Mouse (Mus musculus) urinary bladder, postnatal 36 days (tissue): ENCODE measurements around the gene Dbp.

Source experiments
- DNase-seq, 2 experiments: peaks; one replicate each; pipeline ENCODE4 v3.0.0; 2022; ENCODE audit warnings: low spot score in 2 of 2, mixed read lengths in 1 of 2

Dbp gene

DNA sequence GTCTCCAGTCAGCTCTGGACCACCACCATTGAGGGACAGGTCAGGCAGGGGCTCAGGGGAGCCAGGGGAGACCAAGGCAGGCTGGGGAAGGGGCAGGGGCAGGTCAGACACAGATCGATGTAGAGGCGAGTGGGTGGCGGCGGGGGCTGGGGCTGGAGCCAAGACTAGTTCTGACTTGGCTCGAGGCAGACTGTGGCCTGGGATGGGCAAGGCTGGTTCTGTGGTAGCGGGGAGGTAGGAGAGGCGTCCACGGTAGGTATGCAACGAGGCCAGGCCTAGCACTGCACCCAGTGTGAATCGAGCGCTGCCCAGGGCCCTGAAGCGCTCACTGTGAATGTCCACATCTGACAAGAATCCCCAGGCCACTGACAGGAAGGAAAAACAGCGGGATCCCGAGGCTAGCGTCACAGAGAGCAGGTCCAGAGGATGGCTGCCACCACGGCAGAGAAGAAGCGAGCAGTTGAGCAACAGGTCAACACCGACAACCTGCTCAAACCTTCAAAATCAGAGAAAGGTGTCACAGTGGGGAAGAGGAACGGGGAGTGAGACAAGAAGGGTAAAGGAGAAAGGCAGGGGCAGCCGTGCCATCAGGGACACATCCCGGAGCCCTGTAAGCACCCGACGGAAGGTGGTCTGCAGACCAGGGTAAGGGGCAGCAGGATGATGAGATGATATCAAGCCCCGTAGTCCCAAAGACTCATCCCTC is 6.6 kb downstream of the Dbp start:
- no peak for DNase-seq

DNA sequence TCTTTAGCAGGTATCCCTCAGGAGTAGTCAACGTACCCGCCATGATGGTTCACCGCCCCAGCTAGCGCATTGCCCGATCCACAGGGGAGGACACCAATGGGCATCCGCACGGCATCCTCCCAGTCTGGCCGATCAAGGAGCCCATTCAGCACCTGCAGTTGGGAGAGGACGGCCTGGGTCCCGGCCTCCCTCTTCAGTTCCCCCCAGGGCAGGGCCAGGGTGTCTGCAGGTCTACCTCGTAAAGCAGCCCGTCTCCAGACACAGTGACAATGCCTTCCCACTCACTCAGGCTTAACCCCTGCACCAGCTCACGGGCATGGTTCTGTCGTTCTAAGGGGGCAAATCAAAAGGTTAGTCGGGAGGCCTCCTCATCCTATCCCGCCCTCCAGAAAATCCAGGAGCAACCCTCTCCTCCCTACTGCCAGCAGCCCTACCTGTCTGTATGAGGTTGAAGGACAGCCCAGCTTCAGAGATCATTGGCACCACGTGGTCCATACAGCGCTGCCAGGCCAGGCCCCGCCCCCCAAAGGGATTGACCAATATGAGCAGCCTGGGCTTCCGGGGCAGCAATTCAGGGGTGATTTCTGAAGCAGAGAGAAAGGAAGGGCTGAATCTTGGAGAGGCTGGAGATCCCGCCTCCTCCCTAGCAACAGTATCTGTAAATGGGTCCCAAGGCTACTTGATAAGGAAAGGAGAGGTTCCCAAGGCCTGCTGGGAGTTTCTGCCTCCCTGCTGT is 7.3 kb downstream of the Dbp start:
- peak in 1 of 2 experiments; percentile 76 for DNase-seq

DNA sequence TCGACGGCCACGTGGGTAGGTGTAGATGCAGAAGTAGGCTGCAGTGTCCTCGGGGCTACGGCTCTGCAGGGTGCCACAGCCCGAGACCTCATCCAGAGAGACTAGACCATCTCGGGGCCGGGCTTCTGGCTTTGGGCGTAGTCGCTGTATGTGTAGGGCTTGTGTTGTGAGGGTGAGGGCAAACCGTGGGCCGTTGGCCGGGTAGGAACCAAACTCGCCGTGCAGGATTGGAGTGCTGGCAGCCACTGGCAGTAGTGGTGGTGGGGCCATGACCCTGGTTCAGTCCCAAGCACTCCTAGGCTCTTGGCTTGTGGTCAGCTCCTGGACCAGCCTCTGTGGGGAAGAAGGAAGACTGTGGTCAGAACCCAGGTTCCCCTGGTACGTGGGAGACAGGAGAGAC is 8.5 kb downstream of the Dbp start:
- no peak for DNase-seq

DNA sequence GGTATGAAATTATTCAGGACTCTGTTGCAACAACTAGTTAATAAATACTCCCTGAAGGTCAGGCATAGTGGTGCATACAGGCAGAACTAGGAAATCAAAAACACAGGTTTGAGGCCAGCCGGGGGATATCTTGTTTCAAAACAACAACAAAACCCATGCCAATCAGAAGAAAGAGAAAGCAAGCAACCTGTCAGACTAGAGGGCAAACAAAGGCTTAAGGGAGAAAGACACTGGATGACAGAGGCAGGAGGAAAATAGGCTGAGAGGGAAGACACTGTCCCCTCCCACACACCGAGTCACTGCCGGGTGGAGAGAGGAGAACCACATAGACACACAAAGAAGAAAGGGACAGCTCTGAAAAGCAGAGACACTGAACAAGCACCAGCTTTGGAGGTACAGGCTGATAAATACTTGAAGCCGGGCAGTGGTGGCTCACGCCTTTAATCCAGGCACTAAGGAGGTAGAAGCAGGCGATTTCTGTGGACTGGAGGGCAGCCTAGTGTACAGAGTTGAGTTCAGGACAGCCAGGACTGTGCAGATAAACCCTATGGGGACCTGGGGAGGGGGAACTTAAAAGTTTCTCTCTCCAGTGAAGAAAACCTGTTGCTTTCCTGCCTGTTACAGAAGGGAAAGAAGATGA is 9.1 kb downstream of the Dbp start:
- DNase-seq = no peak

DNA sequence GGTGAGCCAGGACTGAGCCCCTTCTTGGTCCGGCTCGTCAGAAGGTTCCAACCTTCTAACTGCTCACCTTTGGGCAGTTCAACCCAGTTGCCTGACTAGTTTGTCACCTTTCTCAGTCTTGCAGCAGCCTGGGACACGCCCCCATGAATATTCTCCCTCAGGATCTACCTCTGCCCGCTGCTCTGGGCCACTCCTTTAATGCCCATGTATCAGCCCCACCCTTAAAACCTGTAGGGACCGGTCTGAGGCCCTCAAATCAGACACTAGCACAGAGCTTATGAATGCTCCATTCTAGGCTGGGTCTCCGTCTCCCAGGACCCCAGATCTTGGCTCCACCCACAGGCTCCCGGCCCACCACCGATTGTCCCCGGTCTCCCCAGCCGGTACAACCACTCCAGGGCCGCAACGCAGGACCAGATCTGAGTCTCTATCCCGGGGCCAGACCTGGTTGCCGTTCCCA is 9.8 kb downstream of the Dbp start:
- peak in 1 of 2 experiments; percentile 70 for DNase-seq

DNA sequence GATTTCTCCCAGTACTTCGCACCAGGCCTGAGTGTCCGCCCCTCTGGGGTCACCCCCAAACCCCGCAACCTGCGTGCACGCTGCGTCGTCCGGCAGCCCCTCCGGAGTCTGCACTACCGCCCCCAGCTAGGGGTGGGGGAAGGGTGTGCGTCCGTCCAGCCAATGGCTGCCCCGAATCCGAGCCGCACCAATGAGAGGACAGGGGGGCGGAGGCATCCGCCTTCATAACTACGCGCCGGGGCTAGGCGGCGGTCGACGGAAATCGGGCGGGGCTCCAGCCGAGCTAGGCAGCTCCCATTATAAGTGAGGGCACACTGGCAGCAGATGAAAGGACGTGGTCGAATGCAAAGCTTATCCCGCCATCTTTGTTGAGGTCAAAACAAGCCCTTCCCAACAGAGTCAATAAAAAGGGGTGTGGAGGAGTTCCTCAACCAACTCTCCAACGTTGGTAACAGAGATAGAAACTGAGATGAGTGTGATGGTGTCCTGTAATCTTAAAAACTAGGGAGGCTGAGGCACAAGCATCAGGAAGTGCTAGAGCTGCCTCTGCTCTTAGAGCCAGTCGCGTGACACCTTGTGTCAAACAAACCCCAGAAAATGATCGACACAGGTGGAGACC is 10.3 kb downstream of the Dbp start, which contains the start of gene Rpl18:
Gene Rpl18, plus strand, starts transcription at position 368 of the 619 bp plus-strand sequence.
- DNase-seq = peak; percentile 93 to 98

DNA sequence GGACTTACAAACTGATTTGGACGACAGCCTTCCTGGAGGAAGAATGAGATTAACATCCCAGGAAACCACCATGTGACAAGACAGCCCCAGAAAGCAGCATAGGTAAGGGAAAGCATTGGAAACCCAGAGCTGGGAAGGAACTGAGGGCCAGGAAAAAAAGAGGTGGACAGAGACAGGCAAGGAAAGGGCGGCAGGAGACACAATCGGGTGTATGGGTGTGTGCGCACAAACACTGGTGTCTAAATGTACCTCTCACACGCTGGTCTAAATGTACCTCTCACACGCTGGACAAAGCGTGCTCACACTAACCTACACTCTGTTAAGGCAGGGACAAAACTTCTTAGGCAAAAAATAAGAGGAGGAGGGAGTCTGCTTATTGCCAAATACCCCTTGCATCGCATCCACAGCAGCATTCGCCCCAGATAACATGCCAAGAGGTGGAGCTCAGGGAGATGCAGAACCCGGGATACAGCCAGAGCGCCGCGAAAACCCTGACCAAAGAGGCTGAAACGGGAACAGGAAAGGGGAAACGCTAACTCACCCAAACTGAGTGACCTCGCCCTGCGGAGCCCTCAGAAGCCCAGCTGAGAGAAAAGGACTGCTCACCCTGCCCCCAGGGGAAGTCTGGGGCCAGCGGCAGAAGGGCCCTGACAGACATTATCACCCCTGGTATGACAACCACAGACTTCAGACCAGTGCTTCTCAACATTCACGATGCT is 11.0 kb downstream of the Dbp start:
- no peak for DNase-seq

DNA sequence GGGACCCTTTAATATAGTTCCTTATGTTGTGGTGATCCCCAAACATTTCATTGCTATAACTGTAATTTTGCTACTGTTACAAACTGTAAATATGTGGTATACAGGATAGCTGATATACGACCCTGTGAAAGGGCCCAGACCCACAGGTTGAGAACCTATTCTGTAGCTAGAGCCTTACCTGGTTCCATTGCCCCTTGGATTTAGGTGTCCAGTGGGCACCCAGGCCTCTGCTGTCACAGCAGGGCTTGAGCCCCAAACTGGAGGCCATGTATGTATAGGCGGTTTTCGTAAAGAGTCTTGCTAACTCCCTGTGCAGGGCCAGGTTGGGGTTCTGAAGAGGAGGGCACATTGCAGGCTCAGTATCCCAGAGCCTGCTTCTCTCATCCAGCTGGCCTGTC is 11.6 kb downstream of the Dbp start:
- DNase-seq = no peak

DNA sequence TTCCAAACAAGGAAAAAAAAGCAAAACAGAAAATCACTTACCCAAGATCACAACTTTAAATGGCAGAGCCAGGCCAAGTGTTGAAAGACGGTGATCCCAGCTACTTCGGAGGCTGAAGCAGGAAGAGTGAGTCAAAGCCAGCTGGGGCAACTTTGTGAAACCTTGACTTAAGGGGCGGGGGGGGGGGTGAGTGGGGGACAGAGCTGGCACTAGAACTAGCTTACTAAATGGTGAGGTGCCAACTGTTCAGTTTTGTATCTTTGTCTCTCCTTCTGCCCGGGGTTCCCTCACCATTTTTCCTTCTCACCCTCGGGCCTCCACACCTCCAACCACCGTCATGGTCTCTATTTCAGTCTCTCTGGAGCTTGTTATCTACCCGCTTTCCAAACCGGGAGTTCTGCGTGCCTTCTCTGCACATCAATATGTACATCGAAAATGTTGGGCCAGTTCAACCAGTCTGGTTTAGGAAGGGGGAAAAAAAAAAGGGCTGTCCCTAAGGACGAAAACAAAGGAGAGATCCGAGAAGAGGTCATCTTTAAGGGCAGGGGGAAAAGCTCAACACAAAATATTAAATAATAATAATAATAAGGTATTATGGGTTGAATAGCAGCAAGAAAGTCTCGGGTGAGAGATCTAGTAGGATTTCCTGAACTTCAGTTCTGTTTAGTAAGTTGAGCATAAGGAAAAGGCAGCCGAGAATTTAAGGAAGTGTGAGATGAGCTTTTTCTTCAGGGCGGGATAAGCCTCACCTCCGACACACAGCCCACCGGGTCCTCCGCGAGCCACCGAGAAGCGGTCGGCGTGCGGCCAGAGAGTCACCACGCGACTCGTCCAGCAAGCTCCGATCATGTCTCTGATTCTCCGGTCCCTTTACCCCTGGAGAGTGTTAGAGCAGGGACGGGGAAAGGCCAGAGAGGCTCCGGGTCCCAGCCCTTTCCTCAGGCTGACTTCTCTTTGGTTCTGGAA is 12.3 kb downstream of the Dbp start:
- DNase-seq = no peak

DNA sequence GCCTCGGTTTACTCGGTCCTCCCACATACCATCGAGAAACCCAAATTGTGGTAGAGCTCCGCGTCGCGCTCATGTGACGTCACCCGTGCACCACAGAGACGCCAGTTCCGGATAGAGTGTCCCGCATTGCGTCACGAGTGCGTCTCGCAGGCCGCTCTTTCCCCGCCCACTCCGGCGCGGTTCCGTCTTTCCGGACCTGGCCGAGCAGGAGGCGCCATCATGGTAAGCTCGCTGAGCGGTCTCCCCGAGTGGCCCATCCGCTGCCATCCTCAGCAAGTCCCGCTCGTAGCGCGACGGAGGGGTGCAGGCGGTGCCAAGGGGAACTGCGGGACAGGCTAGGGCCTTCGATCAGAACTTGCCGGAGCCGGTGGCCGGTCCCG is 13.0 kb downstream of the Dbp start, which contains the start of gene Sphk2:
Gene Sphk2, minus strand, starts transcription at position 85 of the 380 bp plus-strand sequence.
- DNase-seq = peak; percentile 97 to 99

DNA sequence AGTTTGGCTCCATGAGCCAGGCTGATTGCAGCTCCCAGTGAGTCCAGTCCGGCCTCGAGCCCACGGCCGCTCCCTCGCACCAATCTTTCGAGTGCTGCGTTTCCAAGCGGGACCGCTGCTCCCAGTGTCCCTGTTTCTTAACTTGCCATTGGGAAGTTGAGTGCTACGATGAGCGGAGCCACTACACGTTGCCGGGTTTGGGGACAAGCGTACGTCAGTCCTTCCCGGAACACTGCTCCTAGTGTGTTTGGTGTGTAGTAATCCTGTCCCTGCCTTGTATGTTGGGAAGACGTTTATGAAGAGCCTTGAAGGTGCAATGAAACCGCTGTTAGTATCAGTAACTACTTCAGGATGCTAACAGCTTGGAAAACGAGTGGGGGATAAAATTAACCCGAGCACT is 13.4 kb downstream of the Dbp start:
- DNase-seq = no peak

DNA sequence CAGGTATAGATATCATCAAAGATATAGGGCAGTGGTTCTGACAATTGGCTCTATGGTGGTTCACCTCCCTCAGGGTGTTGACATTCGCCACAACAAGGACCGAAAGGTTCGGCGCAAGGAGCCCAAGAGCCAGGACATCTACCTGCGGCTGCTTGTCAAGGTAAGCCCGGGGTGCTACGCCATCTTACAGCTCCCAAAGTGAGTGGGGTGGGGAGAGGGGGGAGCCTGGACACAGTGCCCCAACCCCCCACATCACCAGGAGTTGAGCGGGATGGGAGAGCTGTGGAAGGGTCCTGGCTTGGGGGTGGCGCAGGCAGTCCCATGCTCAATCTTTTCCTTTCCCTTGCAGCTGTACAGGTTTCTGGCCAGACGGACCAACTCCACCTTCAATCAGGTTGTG is 14.3 kb downstream of the Dbp start:
- no peak for DNase-seq

DNA sequence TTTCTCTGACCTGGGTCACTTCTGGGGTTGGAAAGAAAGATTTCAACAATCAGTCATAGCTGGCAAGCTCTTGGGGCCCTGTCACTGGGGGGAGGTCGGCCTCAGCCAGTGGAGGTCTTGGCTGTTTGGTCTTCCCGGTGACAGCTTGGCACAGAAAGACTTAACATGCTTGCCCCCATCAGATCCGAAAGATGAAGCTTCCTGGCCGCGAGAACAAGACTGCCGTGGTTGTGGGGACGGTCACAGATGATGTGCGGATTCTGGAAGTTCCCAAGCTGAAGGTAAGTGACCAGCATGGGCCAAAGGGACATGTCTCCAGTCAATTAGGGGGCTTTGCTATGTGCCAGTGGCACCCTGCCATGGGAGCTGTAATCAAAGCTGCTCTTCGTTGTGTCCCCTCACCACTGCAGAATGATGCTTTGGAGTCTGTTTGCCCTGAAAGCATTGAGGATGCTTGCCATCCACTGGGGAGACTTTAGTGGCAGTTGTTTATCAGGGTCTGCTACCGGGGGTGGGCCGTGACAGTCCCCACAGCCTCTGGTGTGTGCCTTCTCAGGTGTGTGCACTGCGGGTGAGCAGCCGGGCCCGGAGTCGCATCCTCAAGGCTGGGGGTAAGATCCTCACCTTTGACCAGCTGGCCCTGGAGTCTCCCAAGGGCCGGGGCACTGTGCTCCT is 15.0 kb downstream of the Dbp start:
- DNase-seq = no peak

DNA sequence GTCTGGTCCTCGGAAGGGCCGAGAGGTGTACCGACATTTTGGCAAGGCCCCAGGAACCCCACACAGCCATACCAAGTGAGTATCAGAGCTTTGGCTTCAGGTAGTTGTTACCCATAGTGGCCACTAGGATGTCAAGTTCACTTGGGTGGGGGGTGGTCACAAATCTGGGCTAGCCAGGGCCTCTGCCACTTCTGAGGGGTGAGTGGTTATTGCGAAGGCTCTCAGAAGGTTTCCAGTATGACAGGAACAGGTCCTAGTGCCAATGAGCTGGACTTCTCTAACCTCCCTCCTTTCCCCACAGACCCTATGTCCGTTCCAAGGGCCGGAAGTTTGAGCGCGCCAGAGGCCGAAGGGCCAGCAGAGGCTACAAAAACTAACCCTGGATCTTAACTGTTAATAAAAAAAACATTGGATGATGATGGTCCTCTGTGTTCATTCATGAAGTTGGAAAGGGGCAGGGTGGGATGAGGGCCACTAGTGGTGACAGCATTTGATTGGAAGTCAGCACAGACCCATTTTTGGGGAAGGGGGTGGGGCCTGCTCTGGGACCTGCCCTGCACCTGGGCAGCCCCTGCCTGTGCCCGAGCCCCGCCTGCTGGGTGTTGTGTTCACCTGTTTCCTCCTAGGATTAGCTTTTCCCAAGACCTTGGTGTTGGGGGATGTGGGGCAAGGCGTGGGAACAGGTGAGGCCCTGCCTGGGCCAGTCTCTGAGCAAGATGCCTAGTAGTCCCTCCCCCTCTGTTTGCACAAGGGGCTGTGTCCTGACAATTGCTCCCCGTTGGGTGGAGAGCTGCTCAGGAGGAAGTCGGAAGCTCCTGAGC is 15.7 kb downstream of the Dbp start, which contains the start of gene Fam83e:
Gene Fam83e, plus strand, starts transcription at position 800 of the 821 bp plus-strand sequence.
- peak in 1 of 2 experiments; percentile 32 for DNase-seq

DNA sequence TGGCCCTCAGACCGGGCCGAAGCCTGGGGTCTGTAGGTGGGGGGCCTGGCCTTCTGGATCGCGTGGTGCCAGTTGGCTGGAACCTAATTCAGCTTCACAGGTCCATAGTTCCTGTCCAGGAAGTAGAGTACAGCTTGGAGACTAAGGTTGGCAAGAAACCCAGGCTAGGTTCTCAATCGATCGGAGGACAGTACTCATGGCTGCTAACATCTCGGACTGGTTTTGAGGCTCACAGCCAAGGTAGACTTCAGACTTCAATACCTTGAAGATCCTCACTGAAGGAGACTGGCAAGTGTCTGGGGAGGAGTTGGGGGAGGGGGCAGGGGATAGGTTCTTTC is 16.3 kb downstream of the Dbp start:
- DNase-seq = no peak

DNA sequence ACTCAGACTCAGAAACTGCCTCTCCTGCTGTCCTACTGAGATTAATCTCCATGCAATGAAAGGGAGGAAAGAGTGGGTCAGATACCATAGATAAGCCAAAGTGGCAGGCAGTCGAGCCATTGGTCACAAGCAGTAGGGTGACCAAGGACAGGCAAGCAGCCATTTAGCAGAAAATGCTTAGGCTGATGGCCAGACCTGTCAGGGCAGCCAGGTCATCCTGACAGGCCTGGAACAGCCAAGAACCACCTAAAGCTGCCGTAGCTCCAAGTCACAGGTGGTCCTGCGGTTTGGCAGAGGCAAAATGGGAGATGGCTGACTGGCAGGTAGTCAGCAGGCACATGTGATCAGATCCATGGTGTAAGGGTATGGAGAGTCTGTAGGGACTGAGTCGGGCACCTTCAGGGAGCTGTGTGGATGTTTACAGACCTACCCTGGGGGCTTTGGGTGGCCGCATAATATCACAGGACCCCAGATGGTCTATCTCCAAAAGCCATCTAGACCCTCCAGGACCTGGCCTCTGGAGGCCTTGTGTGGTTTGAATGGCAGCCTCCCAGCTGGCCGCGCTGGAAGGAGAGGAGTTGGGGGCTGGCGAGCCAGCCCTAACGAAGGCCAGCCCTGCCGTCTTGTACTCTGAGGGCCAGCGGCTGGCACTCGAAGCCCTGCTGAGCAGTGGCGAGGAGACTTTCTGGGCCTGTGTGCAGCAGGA is 16.9 kb downstream of the Dbp start:
- DNase-seq = no peak

DNA sequence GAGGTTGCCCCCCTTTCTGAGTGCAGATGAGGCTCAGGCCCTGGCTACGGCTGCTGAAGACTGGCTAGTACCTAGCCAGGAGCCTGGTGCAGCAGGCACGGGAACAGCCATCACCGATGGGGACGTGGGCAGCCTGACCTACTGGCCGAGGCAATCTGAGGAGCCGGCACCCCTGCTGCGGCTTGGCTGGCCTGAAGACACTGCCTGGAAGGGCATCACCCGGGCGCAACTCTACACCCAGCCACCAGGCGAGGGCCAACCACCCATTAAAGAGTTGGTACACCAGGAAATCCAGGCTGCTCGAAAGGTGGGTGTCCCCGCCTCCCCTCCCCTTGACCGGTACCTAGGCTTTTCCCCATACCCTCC is 17.4 kb downstream of the Dbp start:
- peak in 1 of 2 experiments; percentile 2 for DNase-seq

DNA sequence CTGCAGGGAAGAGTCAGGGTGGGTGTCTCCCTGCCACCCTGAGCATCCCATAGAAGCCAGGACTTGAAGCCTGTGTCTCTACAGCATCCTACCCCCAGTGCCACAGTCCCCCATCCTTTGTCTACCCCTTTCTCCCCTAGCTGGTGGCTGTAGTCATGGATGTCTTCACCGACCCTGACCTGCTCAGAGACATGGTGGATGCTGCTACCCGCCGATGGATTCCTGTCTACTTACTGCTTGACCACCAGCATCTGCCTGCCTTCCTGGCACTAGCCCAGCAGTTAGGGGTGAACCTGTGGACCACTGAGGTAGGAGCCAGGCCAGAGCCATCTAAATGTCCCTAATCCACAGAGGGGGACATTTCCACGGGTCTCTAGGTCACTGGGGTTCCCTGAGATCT is 18.4 kb downstream of the Dbp start:
- no peak for DNase-seq
